In the genomic region with DNA sequence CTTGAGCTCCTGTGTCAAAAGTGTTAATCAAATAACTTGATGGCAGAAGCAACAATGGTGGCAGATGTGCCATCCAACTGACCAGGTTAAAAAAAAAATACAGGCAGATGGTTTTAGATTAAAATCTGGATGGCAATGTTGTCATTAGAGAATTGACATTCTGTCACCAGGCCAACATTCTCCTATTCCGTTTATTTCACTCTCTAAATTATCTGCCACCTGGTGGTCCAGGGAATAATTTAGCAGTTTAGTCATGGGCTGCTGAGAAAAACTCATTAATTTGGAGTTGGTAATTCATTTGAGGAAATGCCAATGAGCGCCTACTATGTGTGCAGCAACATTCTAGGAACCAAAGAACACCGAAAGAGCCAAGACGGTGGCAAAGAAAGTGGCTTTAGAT, we compare ENCODE assay signal across 16 mouse cellular contexts.
"Had no signal": no experiment of that assay in that cellular context is flagged by ENCODE, and none has a peak within 500 bp of the region (broad histone marks: within the 10 kb centered on the region; RNA-seq: fewer than 3 reads in every experiment).

No protein-coding gene starts in this region.

- H3K4me2 ChIP-seq: limb, embryonic 15.5 days; liver, embryonic 12.5 days; lung, embryonic 14.5 days; neural tube, embryonic 15.5 days had no signal

- H3K9me3 ChIP-seq: limb, embryonic 15.5 days; liver, embryonic 12.5 days; midbrain, embryonic 10.5 days; neural tube, embryonic 15.5 days had no signal

- H3K4me3 ChIP-seq: left cerebral cortex, adult 2 months; limb, embryonic 15.5 days; liver, embryonic 12.5 days; midbrain, embryonic 10.5 days; myocyte; neural tube, embryonic 15.5 days had no signal

- H3K27ac ChIP-seq: kidney, postnatal 0 days; left cerebral cortex, adult 2 months; limb, embryonic 15.5 days; liver, embryonic 12.5 days; midbrain, embryonic 10.5 days; neural tube, embryonic 15.5 days had no signal

- H3K36me3 ChIP-seq: limb, embryonic 15.5 days; liver, embryonic 12.5 days; midbrain, embryonic 10.5 days; neural tube, embryonic 15.5 days had no signal

- H3K4me1 ChIP-seq: liver, embryonic 12.5 days; midbrain, embryonic 10.5 days; neural tube, embryonic 15.5 days had no signal

- DNase-seq: kidney, adult 9 months; kidney, postnatal 36 days; lung, embryonic 14.5 days; lung, postnatal 10 days; lung, postnatal 4 days; right cerebral cortex, postnatal 4 days; spleen, adult 18-20 months; thymus, adult 18-20 months; thymus, postnatal 14 days had no signal

- H3K9ac ChIP-seq: limb, embryonic 15.5 days; liver, embryonic 12.5 days; lung, embryonic 14.5 days; neural tube, embryonic 15.5 days had no signal

- ATAC-seq: liver, embryonic 12.5 days had no signal

- H3K27me3 ChIP-seq: limb, embryonic 15.5 days; liver, embryonic 12.5 days; neural tube, embryonic 15.5 days had no signal
